Mouse (Mus musculus): ENCODE measurements around the gene Wscd2. TPM values are rescaled to one million over a fixed set of nuclear protein-coding genes. Genes with fewer than 3 reads are reported as not detected.
"Not testable (repeated sequence)": the region's sequence is repeated elsewhere in the genome, so short reads cannot be mapped to it uniquely, and the experiment has no call there.

The Wscd2 gene
- polyA plus RNA-seq, 2 experiments, result 0.02 TPM; not detected in 1

- Histone ChIP-seq H3K4me2 (ENCODE audit: low read depth) (no peak overlapping the region), H3K4me1 (replicated peaks; ENCODE audit: control insufficient read depth in 2 of 2, insufficient read depth in 2 of 2, low read length in 1 of 2) (no peaks in the 10 kb centered on the region), H3K36me3 (replicated peaks; ENCODE audit: control insufficient read depth, insufficient read depth, low read depth) (no peaks in the 10 kb centered on the region), H3K9me3 (ENCODE audit: control insufficient read depth, low read length) (no peaks in the 10 kb centered on the region), H3K27me3 (ENCODE audit: control insufficient read depth, insufficient read depth, low read length) (no peaks in the 10 kb centered on the region), H3K9ac (replicated peaks) (no peak overlapping the region), H3K4me3 (ENCODE audit: insufficient read depth in 1 of 2, low read depth in 2 of 2, low read length in 2 of 2) (no peak overlapping the region), H3K27ac (no peak overlapping the region)
- WGBS (ENCODE audit: insufficient replicate concordance), result 60% methylated on average over 4 of the region's 4 CpGs
- TF ChIP-seq CTCF (IDR thresholded peaks at IDR 0.05; ENCODE audit: low read depth) (no peak), EP300 (IDR thresholded peaks at IDR 0.05; ENCODE audit: low read depth) (no peak)
- DNase-seq (ENCODE audit: low read depth in 3 of 3, low spot score in 3 of 3), result no peak
- ATAC-seq (ENCODE audit: insufficient read depth), result no peak
Measured at GRCm38 (mm10) chr5:113579128-113579527, 89.0 kb downstream of the Wscd2 start.

- no peak for TF ChIP-seq EP300 (IDR thresholded peaks at IDR 0.05; ENCODE audit: low read depth)
- peak; percentile 78 for TF ChIP-seq CTCF (IDR thresholded peaks at IDR 0.05; ENCODE audit: low read depth)
- no peak overlapping the region for H3K27ac ChIP-seq
- H3K4me3 ChIP-seq (ENCODE audit: insufficient read depth in 1 of 2, low read depth in 2 of 2, low read length in 2 of 2), result no peak overlapping the region
- H3K9ac ChIP-seq (replicated peaks), result no peak overlapping the region
- ATAC-seq (ENCODE audit: insufficient read depth) (no peak), DNase-seq (ENCODE audit: low read depth in 3 of 3, low spot score in 3 of 3) (no peak)
- no peak overlapping the region for H3K4me2 ChIP-seq (ENCODE audit: low read depth)
- no peaks in the 10 kb centered on the region for H3K9me3 ChIP-seq (ENCODE audit: control insufficient read depth, low read length)
- H3K4me1 ChIP-seq (replicated peaks; ENCODE audit: control insufficient read depth in 2 of 2, insufficient read depth in 2 of 2, low read length in 1 of 2), result 0 out of 4 replicates have a peak, but pooled peaks cover 0 to 1% of the 10 kb centered on the region in 2 experiments
- H3K36me3 ChIP-seq (replicated peaks; ENCODE audit: control insufficient read depth, insufficient read depth, low read depth), result no peaks in the 10 kb centered on the region
- H3K27me3 ChIP-seq (ENCODE audit: control insufficient read depth, insufficient read depth, low read length), result no peaks in the 10 kb centered on the region
- WGBS (ENCODE audit: insufficient replicate concordance), result 39% methylated on average over 8 of the region's 8 CpGs
Measured at GRCm38 (mm10) chr5:113580248-113580647, 90.1 kb downstream of the Wscd2 start.

- Histone ChIP-seq H3K9ac (replicated peaks) (no peak overlapping the region), H3K36me3 (replicated peaks; ENCODE audit: control insufficient read depth, insufficient read depth, low read depth) (no peaks in the 10 kb centered on the region), H3K4me2 (ENCODE audit: low read depth) (no peak overlapping the region), H3K27ac (no peak overlapping the region), H3K4me3 (ENCODE audit: insufficient read depth in 1 of 2, low read depth in 2 of 2, low read length in 2 of 2) (no peak overlapping the region), H3K9me3 (ENCODE audit: control insufficient read depth, low read length) (no peaks in the 10 kb centered on the region), H3K27me3 (ENCODE audit: control insufficient read depth, insufficient read depth, low read length) (no peaks in the 10 kb centered on the region), H3K4me1 (replicated peaks; ENCODE audit: control insufficient read depth in 2 of 2, insufficient read depth in 2 of 2, low read length in 1 of 2) (0 out of 4 replicates have a peak, but pooled peaks cover 0 to 1% of the 10 kb centered on the region in 2 experiments)
- no peak for TF ChIP-seq CTCF (IDR thresholded peaks at IDR 0.05; ENCODE audit: low read depth)
- no peak for TF ChIP-seq EP300 (IDR thresholded peaks at IDR 0.05; ENCODE audit: low read depth)
- DNase-seq (ENCODE audit: low read depth in 3 of 3, low spot score in 3 of 3) (no peak), ATAC-seq (ENCODE audit: insufficient read depth) (no peak)
- WGBS (ENCODE audit: insufficient replicate concordance), result 34% methylated on average over 9 of the region's 9 CpGs
Measured at GRCm38 (mm10) chr5:113580801-113581200, 90.7 kb downstream of the Wscd2 start.

GRCm38 (mm10) chr5:113583424-113584162 is 93.5 kb downstream of the Wscd2 start:
- ATAC-seq (ENCODE audit: insufficient read depth) (no peak), DNase-seq (ENCODE audit: low read depth in 3 of 3, low spot score in 3 of 3) (no peak)
- no peaks in the 10 kb centered on the region for H3K9me3 ChIP-seq (ENCODE audit: control insufficient read depth, low read length)
- H3K4me2 ChIP-seq (ENCODE audit: low read depth), result no peak overlapping the region
- TF ChIP-seq CTCF (IDR thresholded peaks at IDR 0.05; ENCODE audit: low read depth), result no peak
- TF ChIP-seq EP300 (IDR thresholded peaks at IDR 0.05; ENCODE audit: low read depth), result no peak
- 42% methylated on average over 5 of the region's 5 CpGs for WGBS (ENCODE audit: insufficient replicate concordance)
- H3K27ac ChIP-seq, result no peak overlapping the region
- H3K27me3 ChIP-seq (ENCODE audit: control insufficient read depth, insufficient read depth, low read length), result no peaks in the 10 kb centered on the region
- no peak overlapping the region for H3K4me3 ChIP-seq (ENCODE audit: insufficient read depth in 1 of 2, low read depth in 2 of 2, low read length in 2 of 2)
- 0 out of 4 replicates have a peak, but pooled peaks cover 0 to 1% of the 10 kb centered on the region in 2 experiments for H3K4me1 ChIP-seq (replicated peaks; ENCODE audit: control insufficient read depth in 2 of 2, insufficient read depth in 2 of 2, low read length in 1 of 2)
- H3K9ac ChIP-seq (replicated peaks), result no peak overlapping the region
- no peaks in the 10 kb centered on the region for H3K36me3 ChIP-seq (replicated peaks; ENCODE audit: control insufficient read depth, insufficient read depth, low read depth)

- TF ChIP-seq EP300 (IDR thresholded peaks at IDR 0.05; ENCODE audit: low read depth) (no peak), CTCF (IDR thresholded peaks at IDR 0.05; ENCODE audit: low read depth) (no peak)
- DNase-seq (ENCODE audit: low read depth in 3 of 3, low spot score in 3 of 3) (no peak), ATAC-seq (ENCODE audit: insufficient read depth) (no peak)
- H3K4me2 ChIP-seq (ENCODE audit: low read depth), result no peak overlapping the region
- H3K27me3 ChIP-seq (ENCODE audit: control insufficient read depth, insufficient read depth, low read length), result no peaks in the 10 kb centered on the region
- H3K36me3 ChIP-seq (replicated peaks; ENCODE audit: control insufficient read depth, insufficient read depth, low read depth), result no peaks in the 10 kb centered on the region
- no peak overlapping the region for H3K4me3 ChIP-seq (ENCODE audit: insufficient read depth in 1 of 2, low read depth in 2 of 2, low read length in 2 of 2)
- no peak overlapping the region for H3K9ac ChIP-seq (replicated peaks)
- no peaks in the 10 kb centered on the region for H3K9me3 ChIP-seq (ENCODE audit: control insufficient read depth, low read length)
- WGBS (ENCODE audit: insufficient replicate concordance), result 19% methylated on average over 6 of the region's 6 CpGs
- 0 out of 4 replicates have a peak, but pooled peaks cover 0 to 1% of the 10 kb centered on the region in 2 experiments for H3K4me1 ChIP-seq (replicated peaks; ENCODE audit: control insufficient read depth in 2 of 2, insufficient read depth in 2 of 2, low read length in 1 of 2)
- H3K27ac ChIP-seq, result no peak overlapping the region
Measured at GRCm38 (mm10) chr5:113584439-113584838, 94.3 kb downstream of the Wscd2 start.

GRCm38 (mm10) chr5:113585619-113586457 is 95.7 kb downstream of the Wscd2 start:
- H3K27ac ChIP-seq; DNase-seq (ENCODE audit: low read depth in 3 of 3, low spot score in 3 of 3); H3K4me1 ChIP-seq (replicated peaks; ENCODE audit: control insufficient read depth in 2 of 2, insufficient read depth in 2 of 2, low read length in 1 of 2); H3K9me3 ChIP-seq (ENCODE audit: control insufficient read depth, low read length); H3K36me3 ChIP-seq (replicated peaks; ENCODE audit: control insufficient read depth, insufficient read depth, low read depth); H3K27me3 ChIP-seq (ENCODE audit: control insufficient read depth, insufficient read depth, low read length); H3K4me3 ChIP-seq (ENCODE audit: insufficient read depth in 1 of 2, low read depth in 2 of 2, low read length in 2 of 2); H3K4me2 ChIP-seq (ENCODE audit: low read depth); H3K9ac ChIP-seq (replicated peaks); ATAC-seq (ENCODE audit: insufficient read depth): not testable (repeated sequence)
- 66% methylated on average over 17 of the region's 17 CpGs for WGBS (ENCODE audit: insufficient replicate concordance)
